Mouse (Mus musculus) forebrain, embryonic 15.5 days (tissue): ENCODE results near the gene Olfr332. TPM values are rescaled to one million over a fixed set of nuclear protein-coding genes. Genes with fewer than 3 reads are reported as not detected.

Source experiments
- polyA plus RNA-seq: library from polyadenylated mRNA; unstranded; fragments of >200 nt; fragmentation: Nextera tagmentation; extraction: Ambion mirVana; gene quantifications from 2 replicates; pipeline ENCODE4 v1.2.1, GENCODE M21; 2015

The Olfr332 gene
- polyA plus RNA-seq, 1 experiment from 2014 or later, result not detected

Other genes starting within 250 kb of the Olfr332 start
- not detected in 2 replicates for gene 4930438A08Rik, start 217.8 kb downstream of the Olfr332 start, polyA plus RNA-seq
- gene Zfp692, start 185.5 kb downstream of the Olfr332 start, polyA plus RNA-seq, result 34.0 and 34.3 TPM in 2 replicates
- 39.0 and 40.6 TPM in 2 replicates for gene Zfp672, start 162.2 kb downstream of the Olfr332 start, polyA plus RNA-seq
- gene Sh3bp5l, start 161.8 kb downstream of the Olfr332 start, polyA plus RNA-seq, result 50.7 and 54.9 TPM in 2 replicates
- gene Lypd8, start 113.5 kb downstream of the Olfr332 start, polyA plus RNA-seq, result 0.15 TPM in 1 of 2 replicates, not detected in the other
- gene 1810065E05Rik, start 71.4 kb downstream of the Olfr332 start, polyA plus RNA-seq, result not detected in 2 replicates
- gene Gm12253, start 60.0 kb downstream of the Olfr332 start, polyA plus RNA-seq, result not detected in 2 replicates
- not detected in 2 replicates for gene Lypd9, start 39.6 kb downstream of the Olfr332 start, polyA plus RNA-seq
- not detected in 2 replicates for gene Olfr30, start 30.3 kb downstream of the Olfr332 start, polyA plus RNA-seq
- not detected in 2 replicates for gene Olfr331, start 10.0 kb upstream of the Olfr332 start, polyA plus RNA-seq
- gene Olfr330, start 42.3 kb upstream of the Olfr332 start, polyA plus RNA-seq, result not detected in 2 replicates
- not detected in 2 replicates for gene Olfr329-ps, start 53.9 kb upstream of the Olfr332 start, polyA plus RNA-seq
- 0.10 TPM in 1 of 2 replicates, not detected in the other for gene Olfr328, start 63.1 kb upstream of the Olfr332 start, polyA plus RNA-seq
- gene Olfr224, start 78.0 kb upstream of the Olfr332 start, polyA plus RNA-seq, result not detected in 2 replicates
- not detected in 2 replicates for gene Olfr325, start 85.2 kb upstream of the Olfr332 start, polyA plus RNA-seq
- not detected in 2 replicates for gene Olfr324, start 102.6 kb upstream of the Olfr332 start, polyA plus RNA-seq
- gene 2210407C18Rik, start 123.5 kb upstream of the Olfr332 start, polyA plus RNA-seq, result not detected in 2 replicates
- not detected in 2 replicates for gene Olfr323, start 137.9 kb upstream of the Olfr332 start, polyA plus RNA-seq
- gene Trim58, start 147.9 kb upstream of the Olfr332 start, polyA plus RNA-seq, result not detected in 2 replicates
- not detected in 2 replicates for gene Olfr322, start 166.2 kb upstream of the Olfr332 start, polyA plus RNA-seq
- not detected in 2 replicates for gene Olfr320, start 188.5 kb upstream of the Olfr332 start, polyA plus RNA-seq
- 0.19 TPM in 1 of 2 replicates, not detected in the other for gene Olfr319, start 206.6 kb upstream of the Olfr332 start, polyA plus RNA-seq
- not detected in 2 replicates for gene Olfr318, start 231.5 kb upstream of the Olfr332 start, polyA plus RNA-seq
- 0.06 and 0.10 TPM in 2 replicates for gene Olfr317, start 246.7 kb upstream of the Olfr332 start, polyA plus RNA-seq